Mouse (Mus musculus) spleen, adult 2 months (tissue): ENCODE results near the gene S100g.

Experiments used
- CTCF ChIP-seq: fragments of 200-500 bp; IDR thresholded peaks from 2 replicates; pipeline ENCODE4 v1.5.1; 2011; ENCODE audit warnings: mild to moderate bottlenecking, inconsistent platforms; ENCODE audit not compliant: insufficient read depth, insufficient read length, insufficient replicate concordance; ENCODE audit errors: extremely low read depth
- POLR2A ChIP-seq: fragments of 200-500 bp; IDR thresholded peaks from 2 replicates; pipeline ENCODE4 v1.6.1; 2011; ENCODE audit warnings: low read depth, low read length, inconsistent platforms

GRCm38 (mm10) chrX:162942027-162942426 is 22.4 kb downstream of the S100g start:
- TF ChIP-seq CTCF (no peak), POLR2A (no peak)
